Mouse (Mus musculus) C2C12 (cell line): Measurements from ENCODE around the gene Gli2.

ENCODE experiments used
- CTCF ChIP-seq: IDR thresholded peaks from one replicate; pipeline ENCODE4 v1.5.1; 2011; ENCODE audit not compliant: control insufficient read depth, insufficient read depth, insufficient read length
- MAX ChIP-seq: IDR thresholded peaks from one replicate; pipeline ENCODE4 v1.6.1; 2011; ENCODE audit warnings: mild to moderate bottlenecking, control low read depth
- USF1 ChIP-seq: IDR thresholded peaks from one replicate; pipeline ENCODE4 v1.6.1; 2011; ENCODE audit warnings: low read depth, mild to moderate bottlenecking, control low read depth, moderate library complexity

DNA sequence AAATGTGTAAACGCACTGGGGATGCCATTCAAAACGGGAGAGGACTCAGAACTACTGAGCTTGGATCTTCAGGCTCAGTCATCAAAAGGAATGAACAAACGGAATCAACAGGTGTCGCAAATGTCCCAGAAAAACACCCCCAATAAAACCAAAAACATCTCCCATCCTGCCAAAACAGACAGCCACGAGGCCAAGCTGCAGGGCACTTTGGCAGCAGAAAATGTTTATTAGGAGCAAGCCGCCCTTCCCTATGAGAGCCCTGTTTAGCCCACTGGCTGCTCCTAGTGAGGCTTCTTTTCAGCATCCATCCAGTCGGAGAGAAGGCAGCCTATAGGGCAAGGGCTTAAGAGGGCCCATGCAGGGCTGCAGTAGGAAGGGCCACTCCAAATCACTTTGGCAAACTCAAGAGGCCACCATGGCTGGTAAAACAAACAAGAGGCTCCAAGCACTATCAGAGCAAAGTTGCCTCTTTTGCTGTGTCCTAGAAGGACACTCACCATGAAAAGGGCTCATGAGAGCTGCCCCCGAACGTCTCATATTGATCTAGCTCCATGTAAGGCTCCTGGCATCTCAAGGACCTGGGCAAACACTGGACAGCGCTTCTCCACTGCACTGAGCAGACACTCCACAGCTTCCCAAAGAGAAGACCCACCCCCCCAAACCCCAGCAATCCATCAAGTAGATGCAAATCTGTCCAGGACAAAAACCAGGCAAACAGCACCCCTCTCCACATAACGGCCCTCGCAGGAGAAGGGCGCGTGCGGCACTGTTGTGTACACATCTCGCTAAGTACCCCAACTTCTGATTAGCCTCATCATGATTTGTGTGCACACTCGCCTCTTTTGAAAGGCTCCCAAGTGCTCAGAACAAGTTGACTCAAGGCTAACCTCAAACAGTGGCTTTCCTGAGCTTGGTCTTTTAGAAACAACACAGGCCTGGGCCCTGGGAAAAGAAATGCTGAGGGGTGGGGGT lies 139.7 kb downstream of the Gli2 start:
- TF ChIP-seq CTCF (no peak), USF1 (no peak), MAX (no peak)
